Mouse (Mus musculus) gastrocnemius, adult 2 months (tissue): ENCODE data around the gene Olfr987. TPM values are rescaled to one million over a fixed set of nuclear protein-coding genes. Genes with fewer than 3 reads are reported as not detected.
A peak's percentile ranks its signal among the peaks of the same experiment; 100 is the strongest.
"Not testable (repeated sequence)": the region's sequence is repeated elsewhere in the genome, so short reads cannot be mapped to it uniquely, and the experiment has no call there.

Experiments used
- DNase-seq: peaks from one replicate; pipeline ENCODE4 v3.0.0; 2022
- H3K27ac ChIP-seq: fragments of 200-600 bp; 2 replicates; pipeline ENCODE4 v1.8.1; 2022; ENCODE audit warnings: mild to moderate bottlenecking
- H3K4me3 ChIP-seq: fragments of 200-600 bp; 2 replicates; pipeline ENCODE4 v1.8.1; 2022; ENCODE audit warnings: mild to moderate bottlenecking, moderate library complexity
- CTCF ChIP-seq: fragments of 200-600 bp; IDR thresholded peaks from 2 replicates; pipeline ENCODE4 v1.8.1; 2022; ENCODE audit warnings: antibody characterized with exemption, mild to moderate bottlenecking, moderate library complexity
- intact Hi-C: fragments of 180-260 bp; cut with DNase I; formaldehyde crosslinking; loops from one replicate; pipeline ENCODE4 v1.15.1; 2025
- long read RNA-seq, 2 experiments: library from polyadenylated mRNA; stranded (forward); transcript quantifications; one replicate each; pipeline ENCODE4 v2.0.0; 2021
- total RNA-seq, 2 experiments: library from RNA; stranded (reverse); gene quantifications; 2 replicates each; pipeline ENCODE4 v1.2.3; 2021

The Olfr987 gene
- not detected for total RNA-seq
- long read RNA-seq, experiment 1, result 0 reads
- long read RNA-seq, experiment 2, result 0 reads

DNA sequence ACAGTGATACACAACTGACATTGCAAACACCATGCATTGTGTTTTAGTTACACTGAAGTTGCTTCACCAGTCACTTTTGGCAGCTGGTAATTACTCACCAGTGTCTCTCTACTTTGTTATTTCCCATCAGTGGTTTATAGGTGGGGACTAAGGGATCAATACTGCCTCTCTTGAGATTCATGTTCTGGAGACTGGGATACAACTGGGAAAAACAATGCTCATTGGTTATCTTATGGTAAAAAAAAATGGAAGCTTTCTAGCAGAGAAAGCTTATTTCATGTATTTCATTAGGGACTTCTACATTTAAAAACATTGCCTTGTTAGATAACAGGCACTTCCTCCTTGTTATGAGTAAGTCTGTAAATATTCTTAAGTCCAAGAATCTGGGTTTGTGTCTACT, at the start of gene Olfr987:
Gene Olfr987, minus strand, starts transcription at position 101 of the 400 bp plus-strand sequence.
- H3K27ac ChIP-seq, intact Hi-C loops, DNase-seq, H3K4me3 ChIP-seq: not testable (repeated sequence)

DNA sequence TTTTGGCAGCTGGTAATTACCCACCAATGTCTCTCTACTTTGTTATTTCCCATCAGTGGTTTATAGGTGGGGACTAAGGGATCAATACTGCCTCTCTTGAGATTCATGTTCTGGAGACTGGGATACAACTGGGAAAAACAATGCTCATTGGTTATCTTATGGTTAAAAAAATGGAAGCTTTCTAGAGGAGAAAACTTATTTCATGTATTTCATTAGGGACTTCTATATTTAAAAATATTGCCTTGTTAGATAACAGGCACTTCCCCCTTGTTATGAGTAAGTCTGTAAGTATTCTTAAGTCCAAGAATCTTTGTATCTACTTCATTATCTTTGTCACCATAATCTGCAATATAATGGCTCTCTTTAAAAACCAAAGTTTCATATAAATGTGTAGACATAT, 24.0 kb upstream of the Olfr987 start, which contains the start of gene Olfr988:
Gene Olfr988, minus strand, starts transcription at position 101 of the 400 bp plus-strand sequence.
- DNase-seq, H3K27ac ChIP-seq, intact Hi-C loops, H3K4me3 ChIP-seq: not testable (repeated sequence)

DNA sequence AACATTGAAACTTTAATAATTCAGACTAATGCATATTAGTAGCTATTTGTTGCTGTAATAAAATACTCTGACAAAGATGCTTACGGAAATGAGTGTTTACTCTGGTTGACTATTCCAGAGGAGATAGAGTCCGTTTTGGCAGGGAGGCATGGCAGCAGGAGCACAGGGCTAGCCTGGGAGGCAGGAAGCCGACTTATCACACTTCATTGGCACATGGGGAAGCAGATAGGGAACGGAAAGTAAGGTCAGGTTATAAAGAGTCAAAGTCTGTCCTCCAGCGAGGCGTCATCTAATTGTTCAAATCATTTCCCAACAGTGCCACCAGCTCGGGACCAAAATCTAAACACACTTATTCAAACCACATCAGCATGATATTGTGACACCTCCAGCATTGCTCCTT, 857 bp upstream of the Olfr987 start:
- no peak overlapping the region for H3K27ac ChIP-seq
- H3K4me3 ChIP-seq, result no peak overlapping the region
- TF ChIP-seq CTCF, result no peak
- intact Hi-C loops, result no loop called here
- no peak for DNase-seq

DNA sequence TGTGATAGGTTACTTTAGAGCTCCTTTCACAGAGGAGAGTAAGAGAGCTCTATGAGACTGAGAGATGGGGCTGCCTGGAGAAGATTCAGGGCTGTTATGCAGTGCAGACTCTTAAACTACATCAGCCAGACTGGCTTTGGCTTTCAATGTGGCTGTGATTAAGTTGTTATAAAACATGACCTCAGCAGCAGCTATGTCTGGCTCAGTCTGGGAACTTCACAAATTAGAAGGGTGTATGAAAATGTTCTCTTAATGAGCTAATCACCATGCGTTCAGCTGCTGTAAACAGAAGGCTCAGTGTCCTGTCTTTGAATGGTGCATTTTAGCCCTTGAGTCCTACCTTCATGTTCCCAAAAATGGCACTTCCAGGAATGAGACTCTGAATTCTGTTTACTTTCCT, 20.0 kb downstream of the Olfr987 start:
- intact Hi-C loops, result no loop called here
- H3K4me3 ChIP-seq, result no peak overlapping the region
- H3K27ac ChIP-seq, result no peak overlapping the region
- TF ChIP-seq CTCF, result no peak
- DNase-seq, result no peak

DNA sequence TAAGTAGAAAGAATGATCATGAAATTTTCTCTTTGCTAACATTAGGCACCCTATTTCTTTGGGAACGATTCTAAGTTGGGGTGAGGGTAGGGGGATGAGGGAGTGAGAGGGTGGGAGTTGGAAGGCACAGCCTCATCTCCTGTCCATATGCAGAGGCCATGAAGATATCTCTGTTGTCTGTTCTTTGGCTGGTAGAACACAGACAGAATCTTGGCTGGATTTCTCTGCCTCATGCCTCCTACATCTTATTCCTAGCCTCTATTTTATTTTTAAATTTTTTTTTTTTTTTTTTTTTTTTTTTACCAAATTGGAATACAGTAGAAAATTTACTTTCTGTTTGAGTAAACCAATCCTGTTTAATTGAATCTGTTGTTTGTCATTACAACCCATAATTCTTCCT, 53.7 kb downstream of the Olfr987 start:
- TF ChIP-seq CTCF, result no peak
- intact Hi-C loops, result no loop called here
- H3K4me3 ChIP-seq, result no peak overlapping the region
- DNase-seq, result no peak
- peak overlapping the region; percentile 75 for H3K27ac ChIP-seq

DNA sequence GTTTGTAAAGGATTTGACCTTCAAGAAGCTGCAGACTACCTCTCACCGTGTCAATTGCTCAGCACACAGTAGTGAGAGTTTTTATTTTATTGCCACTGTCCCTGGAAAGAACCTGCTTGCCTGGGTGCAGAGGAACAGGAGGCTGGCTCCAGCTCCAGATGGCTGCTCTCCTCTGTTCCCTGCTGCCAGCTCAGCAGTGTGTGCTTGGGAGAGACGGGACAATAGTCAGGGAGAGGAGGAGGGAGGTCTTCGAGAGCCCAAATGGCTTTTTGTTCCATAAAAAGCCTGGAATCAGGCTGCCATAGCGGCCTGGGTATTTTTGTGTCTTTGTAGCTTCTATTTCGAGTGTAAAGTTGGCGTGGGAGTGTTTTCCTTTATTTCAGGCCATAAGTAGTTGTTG, 54.5 kb downstream of the Olfr987 start:
- intact Hi-C loops, result no loop called here
- DNase-seq, result no peak
- Histone ChIP-seq H3K27ac (peak overlapping the region; percentile 75), H3K4me3 (no peak overlapping the region)
- no peak for TF ChIP-seq CTCF

DNA sequence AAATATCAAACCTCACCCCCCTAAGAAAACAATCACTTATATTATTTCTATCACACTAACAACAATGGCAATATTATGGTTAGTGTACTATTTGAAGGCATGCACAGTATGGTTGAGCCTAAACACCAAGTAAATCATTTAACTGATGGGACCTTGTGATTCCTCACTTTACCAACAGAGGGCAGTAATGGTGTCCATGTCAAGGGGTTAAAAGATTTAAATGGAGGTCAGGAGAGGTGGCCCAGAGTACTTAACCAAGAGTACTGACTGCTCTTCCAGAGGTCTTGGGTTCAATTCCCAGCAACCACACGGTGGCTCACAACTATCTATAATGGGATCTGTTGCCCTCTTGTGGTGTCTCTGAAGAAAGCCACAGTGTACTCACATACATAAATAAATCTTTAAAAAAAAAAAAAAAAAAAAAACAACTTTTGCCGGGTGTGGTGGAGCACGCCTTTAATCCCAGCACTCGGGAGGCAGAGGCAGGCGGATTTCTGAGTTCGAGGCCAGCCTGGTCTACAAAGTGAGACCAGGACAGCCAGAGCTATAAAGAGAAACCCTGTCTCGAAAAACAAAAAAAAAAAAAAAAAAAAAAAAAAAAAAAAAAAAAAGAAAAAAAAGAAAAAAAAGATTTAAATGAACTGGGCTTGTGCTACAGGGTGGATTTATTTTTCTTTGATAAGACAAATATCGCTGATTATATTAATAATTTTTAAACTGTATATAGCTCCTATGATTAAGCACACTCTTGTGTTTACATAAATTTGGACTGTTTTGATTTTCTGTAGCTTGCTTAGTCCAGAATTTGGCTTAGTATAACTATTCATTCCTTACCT, 55.3 kb downstream of the Olfr987 start:
- intact Hi-C loops, result no loop called here
- DNase-seq, result no peak
- H3K27ac ChIP-seq, result peak overlapping the region; percentile 75
- peak; percentile 18; the same call in 1 of the 2 replicates for TF ChIP-seq CTCF
- H3K4me3 ChIP-seq, result no peak overlapping the region

DNA sequence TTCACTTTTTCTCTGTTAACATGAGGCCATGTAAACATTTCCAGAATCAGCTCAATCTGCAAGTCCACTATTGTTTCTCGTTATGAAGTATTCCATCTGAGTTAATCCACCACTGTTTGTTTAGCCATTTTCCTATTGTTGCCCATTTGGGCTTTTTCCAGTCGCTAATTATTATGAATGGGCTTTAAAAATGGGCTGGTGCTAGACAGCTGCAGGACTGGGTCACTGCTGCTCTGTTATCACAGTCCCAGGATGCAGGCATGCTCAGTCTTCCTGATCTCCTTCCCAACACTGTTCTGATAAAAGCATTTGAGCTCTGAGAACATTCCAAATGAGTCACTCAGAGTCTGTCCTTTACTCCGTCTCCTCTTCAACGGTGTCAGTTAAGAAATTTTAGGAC, 58.1 kb downstream of the Olfr987 start:
- no peak for TF ChIP-seq CTCF
- no peak for DNase-seq
- Histone ChIP-seq H3K4me3 (no peak overlapping the region), H3K27ac (peak overlapping the region; percentile 59; the same call in 1 of the 2 replicates)
- intact Hi-C loops, result no loop called here

Other genes with a start within 250 kb of the Olfr987 start
- gene Aplnr, start 203.1 kb downstream of the Olfr987 start, total RNA-seq, result 1 to 10 TPM; 2.5 to 5.6 TPM
- 1 to 10 TPM in 1 of 2 experiments, under 1 TPM in 1; 0.56 to 1.1 TPM for gene Lrrc55, start 142.1 kb downstream of the Olfr987 start, total RNA-seq
- gene Olfr988, start 23.9 kb upstream of the Olfr987 start, total RNA-seq, result not detected
- gene Olfr992, start 70.2 kb upstream of the Olfr987 start, total RNA-seq, result not detected
- gene Olfr993, start 75.6 kb upstream of the Olfr987 start, total RNA-seq, result not detected
- not detected for gene Olfr994, start 97.1 kb upstream of the Olfr987 start, total RNA-seq
- gene Olfr995, start 104.3 kb upstream of the Olfr987 start, total RNA-seq, result not detected
- not detected for gene 4833423E24Rik, start 179.7 kb upstream of the Olfr987 start, total RNA-seq
- not detected for gene Olfr996, start 239.9 kb upstream of the Olfr987 start, total RNA-seq
- not detected for gene Olfr998, start 249.6 kb upstream of the Olfr987 start, total RNA-seq